Mouse (Mus musculus) cerebellum, postnatal 36 days (tissue): ENCODE measurements at regions not wholly inside any gene's neighbourhood (a gene's known extent, or its start where the extent isn't known, plus 50 kb on each side); places are given as distances from the start of the nearest gene placed in this dataset.
"Not testable (repeated sequence)": the region's sequence is repeated elsewhere in the genome, so short reads cannot be mapped to it uniquely, and the experiment has no call there.

Source experiments
- DNase-seq, 2 experiments: peaks; one replicate each; pipeline ENCODE4 v3.0.0; 2021 to 2022; ENCODE audit warnings: mixed read lengths in 2 of 2

DNA sequence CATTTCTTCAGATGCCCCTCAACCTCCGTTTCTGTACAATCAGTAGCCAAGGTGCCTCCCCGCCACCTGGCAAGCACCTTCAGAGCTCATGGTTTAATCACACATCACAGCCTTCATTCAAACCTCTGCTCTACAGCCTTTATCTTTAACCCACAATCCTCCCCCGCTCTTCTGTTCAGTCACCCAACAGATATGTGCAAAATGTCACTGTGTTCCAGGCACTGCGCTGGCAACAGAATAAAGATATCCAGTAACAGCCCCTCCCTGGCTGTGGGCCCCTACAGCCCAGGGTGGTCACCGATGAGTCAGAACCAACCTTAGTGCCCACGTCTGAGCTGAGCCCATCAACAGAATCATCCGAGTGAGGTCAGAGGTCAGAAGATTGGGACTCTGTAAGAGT lies 54.3 kb upstream of the Ddr1 start:
- no peak for DNase-seq

DNA sequence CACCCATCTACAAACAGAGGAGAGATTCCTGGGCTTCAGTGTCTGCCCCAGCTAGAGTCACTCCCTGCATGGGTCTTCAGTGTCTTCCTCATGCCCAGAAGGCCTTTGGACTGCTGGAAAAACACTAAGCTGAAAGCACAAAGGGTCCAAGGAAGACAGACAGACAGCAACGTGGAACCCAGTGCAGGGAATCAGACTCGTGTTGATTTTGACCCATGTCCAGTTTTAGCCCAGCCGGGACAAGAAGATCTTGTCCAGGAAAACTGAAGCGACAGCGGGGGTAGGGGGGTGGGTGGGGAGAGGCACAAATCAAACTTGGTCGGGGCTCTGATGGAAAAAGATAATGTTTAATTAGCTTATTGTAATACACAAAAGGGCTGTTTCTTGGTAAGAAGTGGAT lies 55.3 kb upstream of the Ddr1 start:
- no peak for DNase-seq

DNA sequence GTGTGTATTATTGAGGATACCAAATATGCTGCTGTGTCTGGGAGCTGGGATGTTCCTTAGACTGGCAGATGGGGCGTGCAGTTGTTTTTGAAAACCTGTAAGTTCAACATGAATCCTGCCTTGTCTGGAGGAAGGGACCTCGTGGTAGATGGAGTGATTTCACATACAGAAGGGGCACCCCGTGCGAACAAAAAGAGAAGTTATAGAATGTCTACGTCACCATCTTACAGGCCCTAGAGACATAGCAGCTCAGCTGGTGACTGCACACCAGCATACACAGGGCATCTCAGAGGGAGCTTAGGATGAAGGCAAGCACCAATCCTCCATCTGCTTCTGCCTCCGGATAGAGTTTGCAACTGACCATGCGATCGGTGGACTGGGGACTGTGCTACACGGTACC lies 58.2 kb upstream of the Ddr1 start:
- no peak for DNase-seq

DNA sequence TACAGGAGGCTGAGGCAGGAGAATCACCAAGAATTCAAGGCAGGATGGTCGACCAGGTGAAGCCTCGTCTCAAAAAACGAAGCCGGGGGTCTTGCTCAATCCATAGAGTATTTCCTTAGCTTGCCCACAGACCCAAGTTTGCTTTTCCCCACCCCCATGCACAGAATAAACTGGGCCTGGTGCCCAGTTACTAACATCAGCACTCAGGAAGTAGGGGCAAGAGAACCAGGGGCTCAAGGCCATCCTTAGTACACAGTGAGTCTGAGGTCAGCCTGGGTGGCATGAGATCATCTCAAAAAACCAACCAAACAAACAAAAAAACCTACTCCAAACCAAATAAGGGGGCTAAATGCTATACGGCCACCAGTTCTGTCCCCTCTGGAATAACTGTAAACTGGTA lies 58.4 kb upstream of the Ier3 start:
- no peak for DNase-seq

DNA sequence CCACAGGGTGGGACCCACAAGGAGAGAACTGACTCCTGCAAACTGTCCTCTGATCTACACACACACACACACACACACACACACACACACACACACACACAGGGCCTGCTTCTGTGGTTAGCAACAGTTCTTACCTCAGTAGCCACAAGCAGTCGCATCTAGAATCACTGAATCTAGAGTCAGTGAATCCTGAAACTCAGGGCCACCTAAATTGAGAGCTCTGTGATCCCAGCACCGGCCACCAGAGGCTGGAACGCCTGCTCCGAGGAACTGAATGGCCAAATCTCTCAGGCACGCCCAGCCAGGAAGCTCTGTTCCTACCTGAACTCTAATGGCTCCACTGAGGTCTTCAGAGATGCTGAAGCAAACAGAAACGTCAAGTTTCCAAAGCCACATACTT lies 57.6 kb upstream of the Ier3 start:
- peak in 1 of 2 experiments; percentile 34 for DNase-seq

DNA sequence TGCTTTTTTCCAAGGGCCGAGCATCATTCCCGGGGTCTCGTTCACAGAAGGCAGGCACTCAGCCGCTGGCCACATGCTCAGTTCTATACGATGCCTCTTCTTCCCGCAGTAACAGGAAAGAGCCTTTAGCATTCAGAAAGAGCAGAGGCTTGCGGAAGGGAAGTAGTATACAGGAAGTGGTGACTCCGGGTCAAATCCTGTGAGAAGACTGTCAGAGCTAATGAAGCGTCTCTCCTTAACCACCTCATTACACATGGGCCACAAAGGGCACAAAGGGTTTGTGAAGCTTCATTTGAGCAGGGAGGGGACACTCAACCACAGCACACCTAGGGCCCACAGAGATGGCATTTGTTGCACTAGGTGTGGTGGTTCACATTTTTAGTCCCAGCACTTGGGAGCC lies 55.1 kb upstream of the Ier3 start:
- DNase-seq, result no peak

DNA sequence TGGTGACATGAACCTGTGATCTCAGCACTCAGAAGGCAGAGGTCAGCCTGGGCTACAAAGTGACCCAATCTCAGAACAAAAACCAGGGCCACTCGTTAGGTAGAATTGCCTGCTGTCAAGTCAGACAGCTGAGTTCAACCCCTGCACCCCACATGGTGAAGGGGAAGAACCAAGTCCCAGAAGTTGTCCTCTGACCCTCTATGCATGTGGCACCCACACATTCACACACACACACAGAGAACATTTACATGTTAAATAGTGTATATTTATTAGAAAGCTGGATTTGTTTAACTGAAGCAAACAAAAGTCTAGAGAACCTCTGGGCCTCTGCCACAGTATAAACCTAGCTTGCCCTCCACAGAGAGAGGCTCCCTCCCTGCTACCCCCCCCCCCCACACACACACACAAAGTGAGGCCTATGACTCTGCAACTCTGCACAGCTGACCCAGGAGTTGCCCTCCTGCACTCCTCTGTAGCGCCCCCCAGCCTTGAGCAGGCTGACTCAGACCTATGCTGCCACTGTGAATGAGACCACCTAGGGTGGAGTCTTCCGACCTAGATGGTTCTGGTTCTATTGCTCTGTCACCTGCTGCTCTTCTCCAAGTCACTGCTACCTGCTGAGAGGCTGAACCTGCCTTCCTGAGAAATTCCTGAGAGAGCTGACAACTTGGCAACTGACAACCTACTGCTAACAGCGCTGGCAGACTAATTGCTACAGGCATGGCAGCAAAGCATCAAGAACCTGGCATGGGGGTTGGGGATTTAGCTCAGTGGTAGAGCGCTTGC lies 52.1 kb upstream of the Ier3 start:
- peak; percentile 24 to 32 for DNase-seq

DNA sequence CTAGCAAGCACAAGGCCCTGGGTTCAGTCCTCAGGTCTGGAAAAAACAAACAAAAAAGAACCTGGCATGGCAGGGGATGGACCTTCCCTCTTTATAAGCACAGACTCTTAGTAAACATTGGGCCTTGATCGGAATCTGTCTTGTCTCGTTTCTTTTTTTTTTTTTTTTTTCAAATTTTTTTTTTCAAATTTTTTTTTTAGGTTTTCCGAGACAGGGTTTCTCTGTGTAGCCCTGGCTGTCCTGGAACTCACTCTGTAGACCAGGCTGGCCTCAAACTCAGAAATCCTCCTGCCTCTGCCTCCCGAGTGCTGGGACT lies 51.6 kb upstream of the Ier3 start:
- DNase-seq, result not testable (repeated sequence)

DNA sequence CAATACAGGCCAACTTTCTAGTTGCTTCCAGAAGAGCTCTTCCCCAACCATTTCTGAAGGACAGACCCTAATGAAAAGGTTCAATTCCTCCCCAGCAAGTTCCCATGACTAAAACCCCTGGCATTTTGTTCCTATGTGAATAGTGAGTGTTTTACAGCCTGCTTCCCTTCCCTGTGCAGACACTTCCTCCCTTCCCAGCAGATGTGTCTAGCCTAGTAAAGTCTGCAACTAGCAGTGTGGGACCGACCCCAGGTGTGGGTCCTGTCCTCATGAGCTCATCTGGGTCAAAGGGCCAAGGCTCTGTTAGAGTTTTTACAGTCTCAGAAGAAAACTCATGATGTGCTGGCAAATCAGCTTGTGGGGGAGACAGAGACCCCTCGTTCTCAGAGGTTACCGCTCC lies 50.9 kb upstream of the Ier3 start:
- no peak for DNase-seq

DNA sequence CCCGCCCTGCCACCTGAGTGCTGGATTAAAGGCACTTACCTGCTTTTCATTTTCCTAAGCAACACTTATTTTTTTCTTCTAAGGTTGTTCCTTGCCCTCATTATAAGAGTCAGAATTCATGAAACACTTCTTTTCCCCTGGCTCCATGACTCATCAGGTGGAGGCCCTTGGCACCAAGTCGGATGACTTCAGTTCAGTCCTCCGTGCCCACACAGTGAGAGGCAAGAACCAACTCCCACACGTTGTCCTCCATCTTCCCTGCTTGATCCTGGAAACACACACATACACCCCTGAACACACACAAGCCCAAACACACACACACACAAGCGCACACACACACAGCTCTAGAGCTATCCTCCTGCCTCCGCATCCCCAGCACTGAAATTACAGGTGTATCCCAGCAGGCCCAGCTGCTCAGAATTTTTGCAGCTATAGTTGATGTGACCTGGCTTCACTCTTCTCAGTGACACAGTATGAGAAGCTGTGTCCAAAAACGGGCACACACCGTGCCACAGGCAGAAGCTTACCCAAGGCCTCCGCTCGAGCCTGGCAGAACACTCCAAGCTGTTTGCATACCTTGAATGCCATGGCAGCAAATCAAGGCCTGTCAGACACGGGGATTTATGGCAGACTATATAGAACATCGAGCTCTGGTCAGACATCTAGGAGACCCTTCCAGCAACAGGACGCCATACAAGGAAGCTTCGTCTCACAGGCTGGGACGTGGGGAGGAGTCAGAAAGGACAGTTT lies 49.7 kb upstream of the Ier3 start:
- peak; percentile 46 to 50 for DNase-seq
